Mouse (Mus musculus) CD4-positive naive resting alpha-beta T cell, adult 76 days (primary cell): ENCODE results near the gene Rnf149. TPM values are rescaled to one million over a fixed set of nuclear protein-coding genes. Genes with fewer than 3 reads are reported as not detected.

ENCODE experiments used
- total RNA-seq: library from RNA; stranded (reverse); gene quantifications from one replicate; pipeline ENCODE4 v1.2.4, GENCODE M21; 2023

Rnf149 gene
- 32.3 TPM for total RNA-seq

GRCm38 (mm10) chr1:39577253-39577705 is at the start of gene Rnf149:
Gene Rnf149, minus strand, starts transcription at chr1:39577405.

GRCm38 (mm10) chr1:39534831-39535230 is 42.4 kb downstream of the Rnf149 start, which contains the start of gene Cnot11:
Gene Cnot11, plus strand, starts transcription at chr1:39534992.

Other genes starting within 250 kb of the Rnf149 start
- 2,058 TPM for gene Rpl31, start 209.6 kb downstream of the Rnf149 start, total RNA-seq
- 3.4 TPM for gene Tbc1d8, start 98.7 kb downstream of the Rnf149 start, total RNA-seq
- gene Cnot11, start 42.4 kb downstream of the Rnf149 start, total RNA-seq, result 31.0 TPM
- gene Creg2, start 74.1 kb upstream of the Rnf149 start, total RNA-seq, result not detected
- not detected for gene Rfx8, start 143.6 kb upstream of the Rnf149 start, total RNA-seq
- gene Gm3646, start 227.9 kb upstream of the Rnf149 start, total RNA-seq, result not detected